Mouse (Mus musculus) urinary bladder, postnatal 14 days (tissue): ENCODE data around the gene Dennd4b.
"Not testable (repeated sequence)": the region's sequence is repeated elsewhere in the genome, so short reads cannot be mapped to it uniquely, and the experiment has no call there.

Experiments
- DNase-seq: peaks from one replicate; pipeline ENCODE4 v3.0.0; 2021; ENCODE audit warnings: low spot score

Dennd4b gene

GRCm38 (mm10) chr3:90279216-90279615, 14.2 kb downstream of the Dennd4b start:
- no peak for DNase-seq

GRCm38 (mm10) chr3:90279743-90280142, 14.8 kb downstream of the Dennd4b start:
- no peak for DNase-seq

GRCm38 (mm10) chr3:90280708-90281107, 15.7 kb downstream of the Dennd4b start:
- no peak for DNase-seq

GRCm38 (mm10) chr3:90284150-90284549, 19.2 kb downstream of the Dennd4b start:
- DNase-seq, result no peak

- not testable (repeated sequence) for DNase-seq
These were observed 24.4 kb downstream of the Dennd4b start for GRCm38 (mm10) chr3:90289403-90289802.

GRCm38 (mm10) chr3:90290602-90291001, 25.6 kb downstream of the Dennd4b start:
- DNase-seq, result no peak

- no peak for DNase-seq
These were observed 27.0 kb downstream of the Dennd4b start for GRCm38 (mm10) chr3:90291982-90292344.

GRCm38 (mm10) chr3:90292345-90293275, 27.6 kb downstream of the Dennd4b start, which contains the start of gene Gatad2b:
Gene Gatad2b, plus strand, starts transcription at chr3:90293178.
- peak; percentile 98 for DNase-seq

GRCm38 (mm10) chr3:90293352-90294063, 28.5 kb downstream of the Dennd4b start:
- DNase-seq, result peak; percentile 61

GRCm38 (mm10) chr3:90294064-90294440, 29.1 kb downstream of the Dennd4b start:
- no peak for DNase-seq

GRCm38 (mm10) chr3:90294651-90295050, 29.7 kb downstream of the Dennd4b start:
- no peak for DNase-seq

GRCm38 (mm10) chr3:90305801-90306200, 40.8 kb downstream of the Dennd4b start:
- DNase-seq, result no peak

GRCm38 (mm10) chr3:90309589-90309988, 44.6 kb downstream of the Dennd4b start:
- no peak for DNase-seq

- DNase-seq, result no peak
These were observed 48.4 kb downstream of the Dennd4b start for GRCm38 (mm10) chr3:90313367-90313766.

- no peak for DNase-seq
These were observed 49.3 kb downstream of the Dennd4b start for GRCm38 (mm10) chr3:90314241-90314640.

- DNase-seq, result no peak
These were observed 57.3 kb downstream of the Dennd4b start for GRCm38 (mm10) chr3:90322289-90322688.

- DNase-seq, result peak; percentile 72
These were observed 58.1 kb downstream of the Dennd4b start for GRCm38 (mm10) chr3:90323119-90323518.
